Mouse (Mus musculus) CH12F3 (cell line): ENCODE measurements around the gene Ctnnbl1.

Experiments
- in situ Hi-C: fragments of 300-500 bp; cut with MboI; formaldehyde crosslinking; loops from 2 replicates; pipeline ENCODE4 v1.14.3; 2020; ENCODE audit warnings: low sequenced_read_pairs

Gene Ctnnbl1

DNA sequence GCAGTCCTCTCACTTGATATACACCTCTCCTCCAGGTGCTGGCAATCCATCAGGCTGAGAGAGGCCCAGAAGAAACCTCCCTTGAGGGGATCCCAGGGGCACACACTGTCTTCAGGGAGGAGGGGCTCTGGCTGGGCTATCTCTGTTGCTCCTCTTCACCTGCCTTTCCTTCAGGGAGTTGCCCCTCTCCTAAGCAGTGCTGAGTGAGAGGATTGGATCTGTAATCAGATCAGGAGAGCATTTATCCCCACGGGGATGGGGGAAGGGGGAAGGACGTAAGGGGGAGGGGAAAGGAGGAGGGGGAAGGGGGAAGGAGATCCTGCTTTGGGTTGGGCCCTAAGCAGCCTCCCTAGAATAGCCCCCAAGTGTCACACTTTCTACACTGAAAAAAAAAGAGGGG lies 190.6 kb downstream of the Ctnnbl1 start:
- in situ Hi-C loops, result no loop called here

DNA sequence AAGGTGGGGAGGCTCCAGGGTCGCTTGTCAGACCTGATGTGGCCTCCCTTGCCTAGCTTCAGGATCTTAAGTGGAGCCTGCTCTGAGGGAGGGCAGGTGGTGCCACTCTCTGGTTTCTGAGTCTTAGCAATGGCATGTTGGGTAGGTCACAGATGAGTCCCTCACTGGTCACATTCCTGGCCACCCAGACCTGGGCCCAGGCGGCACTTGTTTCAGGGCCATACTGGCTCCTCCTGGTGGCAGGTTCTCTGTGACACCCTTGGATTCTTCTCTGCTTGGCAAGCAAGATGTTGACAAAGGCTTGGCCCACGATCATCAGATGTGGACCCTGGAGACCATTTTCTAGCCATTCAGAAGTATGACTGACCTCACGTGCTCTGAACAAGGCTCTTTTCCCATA lies 195.5 kb downstream of the Ctnnbl1 start:
- in situ Hi-C loops, result no loop called here

DNA sequence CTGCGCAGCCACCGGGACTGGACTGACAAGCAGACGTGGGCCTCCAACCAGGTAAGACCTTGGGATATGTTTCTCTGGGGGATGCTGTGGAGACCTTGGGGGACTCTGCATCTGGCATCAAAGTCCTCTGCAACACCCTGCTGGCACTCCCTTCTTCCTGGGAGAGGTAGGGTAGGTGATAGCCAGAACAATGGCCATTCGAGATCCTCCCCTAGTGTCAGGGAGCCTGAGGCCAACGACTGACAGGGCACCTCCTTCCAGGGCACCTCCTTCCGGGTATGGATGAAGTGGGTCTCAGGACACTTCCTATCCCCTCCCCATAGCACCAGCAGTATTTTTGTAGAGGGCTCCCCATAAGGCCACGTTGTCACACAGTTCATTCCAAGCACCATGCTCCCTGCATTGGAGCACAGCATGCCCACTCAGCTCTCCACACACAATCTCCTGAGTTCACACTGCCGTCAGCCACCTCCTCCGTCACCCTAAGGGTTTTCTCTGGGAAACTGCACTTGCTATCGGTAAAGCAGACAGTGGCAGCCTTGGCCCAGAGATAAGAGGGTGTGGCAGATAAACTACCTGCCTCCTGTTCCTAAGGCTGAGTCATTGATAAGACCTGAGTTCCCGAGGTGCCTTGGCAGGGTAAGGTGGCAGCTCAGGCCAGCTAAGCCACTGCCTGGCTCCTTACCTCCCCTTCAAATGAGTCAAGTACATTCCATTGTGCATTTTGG lies 198.4 kb downstream of the Ctnnbl1 start:
- in situ Hi-C loops, result no loop called here

DNA sequence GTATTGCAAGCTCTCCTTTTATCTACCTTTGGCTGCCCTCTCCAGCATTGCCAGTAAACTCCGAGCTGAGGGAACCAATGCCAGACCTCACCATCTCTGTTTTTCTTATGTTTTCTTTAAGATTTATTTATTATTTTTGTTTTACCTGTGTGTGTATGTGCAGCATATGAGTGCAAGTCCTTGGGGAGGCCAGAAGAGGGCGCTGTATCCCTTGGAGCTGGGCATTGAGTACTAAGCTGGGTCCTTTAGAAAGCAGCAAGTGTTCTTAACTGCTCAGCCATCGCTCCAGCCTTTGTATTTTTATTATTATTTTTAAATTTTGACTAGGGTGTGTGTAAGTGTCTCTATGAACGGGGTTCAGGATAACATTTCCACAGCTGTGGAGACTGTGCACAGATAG lies 199.5 kb downstream of the Ctnnbl1 start:
- in situ Hi-C loops, result no loop called here

DNA sequence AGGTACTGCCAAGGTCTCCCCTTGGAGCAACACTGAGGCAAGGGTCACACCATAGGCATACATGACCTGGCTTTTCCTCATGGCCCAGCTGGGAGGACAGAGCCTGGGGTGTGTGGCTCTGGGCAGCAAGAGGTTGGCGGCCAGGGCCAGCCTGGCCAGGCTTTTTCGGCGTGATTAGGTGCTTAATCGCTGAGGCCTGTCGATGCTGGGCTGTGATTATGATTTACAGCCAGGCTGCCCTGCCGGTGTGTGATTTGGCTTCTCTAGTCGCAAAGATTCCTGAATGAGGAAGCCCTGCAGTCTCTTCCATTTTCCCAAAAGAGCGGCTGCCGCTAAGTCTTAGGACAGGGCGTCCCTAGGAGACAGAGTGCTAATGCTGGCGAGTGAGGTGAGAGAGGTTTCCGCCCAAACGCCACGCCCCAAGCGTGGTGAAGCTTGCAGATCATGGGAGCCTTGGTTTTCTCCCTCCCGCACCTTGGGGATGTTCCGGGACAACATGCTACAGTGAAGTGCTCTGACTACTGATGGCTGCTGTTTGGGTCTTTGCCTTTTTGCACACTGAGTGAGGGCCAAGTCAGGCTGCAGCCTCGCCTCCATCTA lies 203.5 kb downstream of the Ctnnbl1 start:
- in situ Hi-C loops, result no loop called here
